Mouse (Mus musculus) testis, adult 2 months (tissue): Measurements from ENCODE around the gene Agtr1a.

Experiments
- CTCF ChIP-seq: fragments of 200-500 bp; IDR thresholded peaks from 2 replicates; pipeline ENCODE4 v1.5.1; 2012; ENCODE audit warnings: low read depth, mild to moderate bottlenecking, inconsistent platforms, low read length, moderate library complexity; ENCODE audit not compliant: control insufficient read depth, insufficient read depth, insufficient replicate concordance
- POLR2A ChIP-seq: fragments of 200-500 bp; IDR thresholded peaks from 2 replicates; pipeline ENCODE4 v1.6.1; 2012; ENCODE audit warnings: low read depth, mild to moderate bottlenecking, inconsistent platforms, low read length, moderate library complexity; ENCODE audit not compliant: control insufficient read depth

DNA sequence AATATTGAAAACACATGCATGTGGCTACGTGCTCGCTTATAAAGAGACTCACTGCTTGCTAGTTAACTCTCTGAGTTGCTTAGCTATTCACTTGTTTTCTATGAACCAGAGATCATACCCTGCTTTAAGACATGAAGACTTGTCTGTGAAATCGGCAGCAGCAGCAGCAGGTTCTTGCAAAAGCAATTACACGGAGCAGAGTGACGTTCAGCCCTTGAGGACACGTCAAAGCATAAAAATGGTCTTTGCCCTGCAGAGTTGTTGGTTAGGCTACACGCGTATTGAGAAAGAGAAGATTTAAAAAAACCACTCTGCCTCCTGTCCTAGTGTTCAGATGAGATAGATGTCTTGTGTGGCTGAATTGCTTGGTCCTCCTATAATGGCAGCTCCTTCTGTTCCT is 3.7 kb downstream of the Agtr1a start:
- TF ChIP-seq POLR2A (no peak), CTCF (no peak)
